Mouse (Mus musculus): ENCODE data around the gene Rasgef1a.

Rasgef1a gene

DNA sequence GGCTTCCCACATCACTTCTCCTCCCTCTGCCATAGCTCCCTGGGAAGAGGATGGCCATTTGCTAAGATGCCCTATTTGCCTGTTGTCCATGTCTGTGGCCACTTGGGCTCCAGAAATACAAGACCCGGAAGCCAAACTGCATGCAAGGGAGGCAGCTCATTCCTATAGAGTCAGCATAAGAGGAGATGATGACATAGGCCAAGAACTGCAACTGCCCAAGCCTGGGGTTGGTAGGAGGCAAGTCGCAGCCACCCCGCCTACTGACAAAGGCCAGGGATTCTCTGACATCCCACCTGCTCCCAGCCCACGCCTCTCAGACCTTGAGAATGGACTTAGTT lies 59.7 kb downstream of the Rasgef1a start:
- no peak for DNase-seq (ENCODE audit: low spot score in 2 of 2)

DNA sequence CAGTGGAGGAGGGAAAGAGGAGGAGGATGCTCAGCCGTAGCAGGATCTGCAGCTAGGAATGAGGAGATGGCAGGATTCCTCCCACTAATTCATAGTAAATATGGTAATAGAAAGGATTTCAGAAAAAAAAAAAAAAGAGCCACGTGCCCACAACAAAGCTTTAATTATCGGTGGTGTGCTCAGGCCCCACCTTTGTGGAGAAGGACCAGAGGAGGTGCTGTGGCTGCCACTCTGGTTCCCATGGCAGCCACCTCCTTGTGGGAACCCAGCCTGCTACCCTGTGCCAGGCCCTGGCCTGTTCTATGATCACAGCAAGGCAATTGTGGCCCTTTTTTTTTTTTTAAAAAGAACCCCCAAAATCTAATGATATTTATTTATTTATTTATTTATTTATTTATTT lies 60.2 kb downstream of the Rasgef1a start:
- DNase-seq (ENCODE audit: low spot score in 2 of 2), result no peak

GRCm38 (mm10) chr6:118072176-118072575 lies 60.9 kb downstream of the Rasgef1a start:
- DNase-seq (ENCODE audit: low spot score in 2 of 2), result no peak

DNA sequence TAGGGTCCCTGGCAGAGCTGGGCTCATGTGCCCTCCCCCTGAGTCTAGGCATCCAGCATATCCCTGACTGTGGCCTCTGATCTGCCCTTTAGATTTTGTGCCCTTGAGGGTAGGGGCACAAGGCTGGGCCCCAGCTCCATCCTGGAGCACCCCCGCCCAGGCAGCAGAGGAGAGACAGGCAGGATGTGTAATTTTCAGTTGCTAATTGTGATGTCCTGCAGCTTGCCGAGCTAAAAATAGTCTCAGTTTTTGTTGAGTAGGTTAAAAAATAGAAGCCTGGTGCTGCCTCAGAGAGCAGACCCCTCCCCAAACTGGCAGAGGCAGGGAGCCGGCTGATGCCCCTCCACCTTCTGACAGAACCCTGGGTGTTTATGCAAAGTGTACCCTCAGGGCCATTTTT lies 62.9 kb downstream of the Rasgef1a start:
- no peak for DNase-seq (ENCODE audit: low spot score in 2 of 2)

DNA sequence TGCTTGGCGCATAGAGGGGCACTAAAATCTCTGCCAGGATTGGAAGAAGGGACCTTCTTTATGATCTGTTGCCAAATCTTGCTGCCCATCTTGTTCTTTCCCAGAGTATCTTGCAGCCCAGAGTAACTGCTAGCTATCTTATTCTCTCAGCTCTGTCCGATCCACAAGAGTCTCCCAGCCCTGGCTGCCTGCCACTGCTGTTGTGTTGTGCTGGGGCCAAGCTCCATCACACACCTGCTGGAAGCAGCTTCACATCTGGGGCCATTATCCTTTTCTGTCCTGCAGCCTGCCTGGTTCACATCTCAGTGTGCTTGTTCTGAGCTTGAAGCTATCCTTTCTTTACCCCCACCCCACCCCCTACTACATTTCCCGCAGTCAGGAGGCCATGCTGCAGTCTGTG lies 65.0 kb downstream of the Rasgef1a start:
- DNase-seq (ENCODE audit: low spot score in 2 of 2), result no peak

DNA sequence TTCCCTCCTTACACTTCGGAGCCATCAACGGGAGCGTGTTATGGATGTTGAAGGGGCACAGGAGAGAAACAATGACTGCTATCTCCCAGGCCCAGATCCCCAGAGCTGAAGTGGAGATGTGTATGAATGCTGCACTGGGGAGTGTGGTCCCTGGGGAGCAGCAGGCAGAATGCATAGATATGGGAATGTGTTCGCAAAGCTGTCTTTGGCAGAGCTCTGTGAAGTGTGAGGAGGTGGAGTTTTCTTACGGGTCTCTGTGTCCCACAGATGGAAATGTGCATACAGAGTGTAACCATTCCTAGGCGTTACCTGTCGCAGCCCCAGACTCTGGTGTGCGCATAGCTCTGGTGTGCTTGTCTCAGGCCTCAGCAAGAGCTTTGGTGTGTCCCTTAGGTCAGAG lies 65.5 kb downstream of the Rasgef1a start:
- no peak for DNase-seq (ENCODE audit: low spot score in 2 of 2)

DNA sequence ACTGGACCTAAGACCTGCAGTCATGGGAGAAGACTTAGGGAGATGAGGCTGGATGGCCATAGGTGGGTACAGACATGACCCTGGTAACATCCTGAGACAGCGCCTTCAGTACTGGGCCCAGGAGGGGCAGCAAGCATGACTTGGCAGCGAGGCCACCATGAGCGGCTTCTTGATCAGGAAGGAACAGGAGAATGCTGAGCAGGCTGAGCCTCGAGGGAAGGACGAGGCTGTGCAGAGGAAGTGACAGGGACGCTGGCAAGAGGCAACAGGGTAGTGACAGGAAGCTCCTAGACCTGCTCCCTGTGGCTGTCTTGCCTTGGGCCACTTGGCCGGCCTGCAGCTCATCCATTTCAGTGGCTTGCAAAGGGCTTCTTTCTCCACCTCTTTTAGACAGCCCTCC lies 66.2 kb downstream of the Rasgef1a start:
- no peak for DNase-seq (ENCODE audit: low spot score in 2 of 2)

DNA sequence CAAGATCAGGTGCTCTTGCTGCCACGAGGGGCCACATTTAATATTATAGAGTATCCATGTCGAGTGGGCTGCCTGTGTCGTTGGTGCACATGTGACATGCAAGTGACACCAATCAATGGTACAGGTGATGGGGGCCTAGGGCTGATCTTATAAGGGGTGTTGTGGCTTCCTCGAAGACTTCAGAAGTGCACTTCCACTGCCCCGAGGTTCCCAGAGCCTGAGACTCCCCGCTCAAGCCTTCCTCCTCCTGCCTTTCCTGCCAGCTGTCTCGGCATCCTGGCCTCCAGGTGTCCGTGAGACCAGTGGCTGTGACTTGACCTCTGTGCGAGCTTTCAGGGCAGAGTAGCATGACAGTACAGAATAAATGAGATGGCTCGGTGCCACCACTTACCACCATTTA lies 67.5 kb downstream of the Rasgef1a start:
- peak in 1 of 2 experiments; percentile 9 for DNase-seq (ENCODE audit: low spot score in 2 of 2)

GRCm38 (mm10) chr6:118079292-118079691 lies 68.1 kb downstream of the Rasgef1a start:
- DNase-seq (ENCODE audit: low spot score in 2 of 2), result peak in 1 of 2 experiments; percentile 1

DNA sequence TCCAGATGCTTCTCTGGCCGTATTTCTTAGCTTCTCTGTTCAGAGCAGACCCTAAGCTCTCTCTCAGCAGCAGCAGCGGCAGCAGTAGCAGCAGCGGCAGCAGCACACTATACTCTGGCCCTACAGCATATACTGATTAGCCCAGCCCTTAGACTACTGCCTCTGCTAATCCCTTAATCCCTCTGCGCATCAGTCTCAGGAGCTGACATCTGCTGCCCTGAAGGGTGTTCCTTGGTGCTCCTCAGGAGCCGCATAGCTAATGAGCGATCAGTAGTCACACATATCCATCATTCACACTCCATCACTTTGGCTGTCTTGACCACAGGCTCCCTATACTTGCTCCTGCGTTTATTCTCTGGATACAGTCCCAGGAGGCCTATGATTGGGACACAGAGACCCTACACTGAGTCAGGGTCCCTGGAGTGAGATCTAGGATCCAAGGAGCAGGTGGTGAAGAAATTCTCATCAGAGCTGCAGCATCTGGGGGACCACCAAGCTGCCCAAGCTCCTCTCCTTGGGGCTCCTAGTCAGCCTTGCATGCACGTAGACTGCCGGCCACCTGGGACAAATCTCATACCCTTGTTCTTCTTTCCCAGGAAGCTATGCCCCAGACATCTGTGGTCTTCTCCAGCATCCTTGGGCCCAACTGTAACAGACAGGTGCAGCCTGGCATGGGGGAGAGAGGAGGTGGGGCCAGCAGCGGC lies 68.7 kb downstream of the Rasgef1a start:
- DNase-seq (ENCODE audit: low spot score in 2 of 2), result peak in 1 of 2 experiments; percentile 1

DNA sequence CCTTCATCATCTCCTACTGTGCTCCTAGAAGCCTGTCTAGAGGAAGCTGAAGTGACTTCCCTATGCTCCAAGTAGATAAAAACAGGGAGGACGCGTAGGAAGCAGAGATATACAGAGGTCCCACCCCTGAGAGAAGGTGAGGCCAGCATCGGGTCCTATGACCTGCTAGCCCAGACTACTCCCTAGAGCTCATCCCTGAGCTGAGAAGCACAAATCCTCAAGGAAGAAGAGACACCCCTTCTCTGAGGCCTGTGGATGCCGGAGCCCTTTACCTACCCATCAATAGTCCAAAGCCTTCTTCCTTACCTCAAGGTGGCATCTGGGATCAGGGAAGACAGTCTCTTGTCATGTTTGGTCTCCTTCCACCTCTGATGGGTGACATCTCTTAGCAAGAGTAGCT lies 69.5 kb downstream of the Rasgef1a start:
- no peak for DNase-seq (ENCODE audit: low spot score in 2 of 2)

DNA sequence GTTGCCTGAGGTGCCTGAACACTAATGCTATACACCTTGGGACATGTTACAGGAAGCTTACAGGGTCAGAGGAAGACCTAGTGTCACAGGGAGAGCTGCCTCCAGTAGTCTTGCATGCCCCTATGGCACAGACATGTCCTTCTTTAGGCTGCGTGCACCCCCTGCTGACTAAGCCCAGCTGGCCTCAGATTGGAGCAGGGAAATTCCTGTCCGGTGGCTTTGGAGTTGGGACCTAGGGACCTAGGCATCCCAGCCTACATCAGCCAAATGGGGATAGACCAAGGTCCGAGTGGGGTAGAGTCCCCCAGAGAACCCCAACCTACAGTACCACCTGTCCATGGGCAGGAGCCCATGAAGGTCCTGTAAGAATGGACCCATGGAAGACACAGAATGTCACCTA lies 71.1 kb downstream of the Rasgef1a start:
- DNase-seq (ENCODE audit: low spot score in 2 of 2), result peak in 1 of 2 experiments; percentile 1

DNA sequence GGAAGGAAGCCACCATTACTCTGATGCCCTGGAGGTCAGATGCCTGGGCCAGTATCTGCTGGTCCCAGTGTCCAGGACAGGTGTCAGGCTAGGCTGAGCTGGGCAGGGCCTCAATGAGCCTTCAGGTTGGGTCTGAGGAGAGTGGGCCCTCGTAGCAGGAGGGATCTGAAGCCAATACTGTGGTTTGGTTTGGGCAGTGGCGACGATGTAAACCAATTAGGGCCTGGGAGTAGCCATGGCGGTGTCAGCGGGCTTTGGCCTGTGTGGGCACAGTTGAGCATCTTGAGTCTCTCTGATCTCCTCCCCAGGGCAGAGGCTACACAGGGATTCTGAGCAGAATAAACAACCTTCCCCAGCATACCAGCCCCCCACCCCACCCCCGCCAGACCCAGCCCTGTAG lies 72.4 kb downstream of the Rasgef1a start:
- DNase-seq (ENCODE audit: low spot score in 2 of 2), result peak in 1 of 2 experiments; percentile 1

- DNase-seq (ENCODE audit: low spot score in 2 of 2), result peak; percentile 1 to 2
Observed at GRCm38 (mm10) chr6:118084596-118084995, 73.4 kb downstream of the Rasgef1a start.

DNA sequence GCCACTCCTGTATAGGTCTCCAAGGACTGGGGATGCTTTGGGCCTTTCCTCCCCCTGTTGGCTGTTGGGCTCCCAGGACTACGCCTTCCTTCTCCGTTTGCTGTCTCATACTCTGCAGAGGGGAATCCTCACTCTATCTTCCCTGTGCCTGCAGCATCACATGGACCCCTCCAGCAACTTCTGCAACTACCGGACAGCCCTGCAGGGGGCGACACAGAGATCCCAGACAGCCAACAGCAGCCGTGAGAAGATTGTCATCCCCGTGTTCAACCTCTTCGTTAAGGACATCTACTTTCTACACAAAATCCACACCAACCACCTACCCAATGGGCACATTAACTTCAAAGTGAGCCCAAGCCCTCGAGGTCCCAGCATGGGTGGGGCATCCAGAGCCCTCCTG lies 76.7 kb downstream of the Rasgef1a start:
- peak in 1 of 2 experiments; percentile 31 for DNase-seq (ENCODE audit: low spot score in 2 of 2)

- DNase-seq (ENCODE audit: low spot score in 2 of 2), result peak in 1 of 2 experiments; percentile 2
Observed at GRCm38 (mm10) chr6:118088750-118089440, 77.7 kb downstream of the Rasgef1a start.

- peak in 1 of 2 experiments; percentile 2 for DNase-seq (ENCODE audit: low spot score in 2 of 2)
Observed at GRCm38 (mm10) chr6:118090827-118091226, 79.6 kb downstream of the Rasgef1a start.

GRCm38 (mm10) chr6:118097765-118098365 lies 86.6 kb downstream of the Rasgef1a start:
- no peak for DNase-seq (ENCODE audit: low spot score in 2 of 2)

DNA sequence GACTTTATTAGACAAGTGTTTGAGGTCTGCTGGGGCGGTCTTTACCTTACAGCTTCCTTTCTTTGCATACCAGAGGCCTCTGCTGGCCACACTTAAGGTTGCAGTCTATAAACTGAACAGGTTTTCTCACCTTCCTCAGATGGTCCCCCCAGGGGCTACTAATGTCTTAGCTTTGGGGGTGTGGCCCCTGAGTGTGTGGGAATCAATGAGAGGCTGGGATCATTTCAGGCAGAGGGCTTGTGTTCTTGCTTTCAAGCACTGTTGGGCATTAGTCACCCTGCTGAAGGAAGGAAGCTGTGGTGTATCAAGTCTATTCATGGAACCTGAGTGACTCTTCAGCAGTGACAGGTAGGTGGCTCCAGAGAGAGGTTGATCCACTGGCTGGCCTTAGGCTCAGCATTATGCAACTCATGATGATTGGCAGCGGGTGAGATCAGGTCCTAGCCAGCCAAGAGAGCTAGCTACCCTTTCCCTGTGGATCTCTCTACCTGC lies 88.1 kb downstream of the Rasgef1a start:
- DNase-seq (ENCODE audit: low spot score in 2 of 2), result peak; percentile 53 to 70

- DNase-seq (ENCODE audit: low spot score in 2 of 2), result no peak
Observed at GRCm38 (mm10) chr6:118111810-118112209, 100.6 kb downstream of the Rasgef1a start.

- no peak for DNase-seq (ENCODE audit: low spot score in 2 of 2)
Observed at GRCm38 (mm10) chr6:118122767-118123166, 111.5 kb downstream of the Rasgef1a start.

DNA sequence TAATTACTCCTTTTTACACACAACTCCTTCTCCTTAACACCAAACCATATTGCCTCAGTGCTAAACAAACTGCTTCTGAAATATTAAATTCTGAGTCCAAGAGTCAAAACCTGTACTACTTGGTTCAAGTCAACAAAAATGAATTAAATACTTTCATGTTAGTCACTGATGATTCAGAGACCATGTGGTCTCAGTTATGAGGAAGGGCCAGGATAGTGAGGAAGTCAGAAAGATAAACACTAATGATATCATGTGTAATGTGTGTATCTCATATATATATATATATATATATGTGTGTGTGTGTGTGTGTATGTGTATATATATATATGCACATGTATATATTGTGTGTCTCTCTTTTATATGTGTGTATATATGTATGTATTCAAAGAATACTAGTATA lies 115.3 kb downstream of the Rasgef1a start:
- no peak for DNase-seq (ENCODE audit: low spot score in 2 of 2)

DNA sequence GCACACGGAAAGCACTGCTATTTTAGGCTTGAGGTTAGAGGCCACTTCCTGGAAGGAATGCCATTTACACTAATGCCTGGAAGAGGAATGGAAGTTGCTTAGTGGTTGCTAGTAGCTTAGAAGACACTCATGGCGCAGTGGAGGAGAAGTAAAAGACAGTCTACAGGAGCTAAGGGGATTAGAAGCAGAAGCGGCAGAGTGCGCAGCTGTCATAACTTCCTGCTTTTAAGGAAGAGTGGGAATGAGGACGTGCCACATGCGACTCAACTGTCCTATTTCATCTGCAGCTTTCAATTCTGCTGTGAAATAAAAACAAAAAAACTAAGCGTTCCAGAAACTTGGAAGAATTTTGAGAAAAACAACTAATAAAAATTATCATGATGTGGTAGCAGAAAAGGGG lies 116.0 kb downstream of the Rasgef1a start:
- DNase-seq (ENCODE audit: low spot score in 2 of 2), result no peak

Measured in right cerebral cortex, adult 2 months (tissue).